Mouse (Mus musculus): Measurements from ENCODE around the gene Tgfbr1. TPM values are rescaled to one million over a fixed set of nuclear protein-coding genes. Genes with fewer than 3 reads are reported as not detected.

The Tgfbr1 gene
- total and polyA plus RNA-seq, 3 experiments, result 4.3 to 4.5 TPM; not detected in 1

DNA sequence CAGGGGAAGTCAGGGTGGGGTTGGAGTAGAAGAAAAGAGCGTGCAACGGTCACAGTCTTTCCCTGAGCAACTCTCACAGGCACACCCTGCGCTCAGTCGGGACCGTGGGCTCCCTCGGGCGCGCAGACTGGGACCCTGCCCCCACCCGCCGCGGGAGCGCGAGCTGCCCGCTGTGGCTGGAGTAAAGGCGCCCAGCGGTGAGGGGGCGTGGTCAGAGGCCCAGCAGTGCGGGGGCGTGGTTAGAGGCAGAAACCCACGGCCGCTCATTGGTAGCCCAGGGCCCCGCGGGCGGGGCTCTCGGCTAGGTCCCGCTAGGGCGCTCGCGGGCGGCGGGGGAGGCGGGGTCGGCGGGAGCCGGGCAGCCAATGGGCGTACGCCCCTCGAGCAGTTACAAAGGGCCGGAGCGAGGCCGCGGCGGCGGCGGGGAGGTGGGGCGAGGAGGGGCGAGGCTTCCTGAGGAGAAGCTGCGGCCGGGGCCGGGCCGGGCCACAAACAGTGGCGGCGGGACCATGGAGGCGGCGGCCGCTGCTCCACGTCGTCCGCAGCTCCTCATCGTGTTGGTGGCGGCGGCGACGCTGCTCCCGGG lies at the start of gene Tgfbr1 (continued):
- TF ChIP-seq EP300 (IDR thresholded peaks at IDR 0.05; ENCODE audit: low read depth in 1 of 2, low read length in 2 of 2) (no peak), RCOR1 (IDR thresholded peaks at IDR 0.05; ENCODE audit: low read depth, low read length) (no peak), CTCF (IDR thresholded peaks at IDR 0.05 in 2 of 3, conservative IDR thresholded peaks at IDR 0.05 in 1 of 3; ENCODE audit: control insufficient read depth in 1 of 3, insufficient read depth in 1 of 3, low read depth in 2 of 3, low read length in 3 of 3, poor library complexity in 1 of 3, severe bottlenecking in 1 of 3) (no peak)

DNA sequence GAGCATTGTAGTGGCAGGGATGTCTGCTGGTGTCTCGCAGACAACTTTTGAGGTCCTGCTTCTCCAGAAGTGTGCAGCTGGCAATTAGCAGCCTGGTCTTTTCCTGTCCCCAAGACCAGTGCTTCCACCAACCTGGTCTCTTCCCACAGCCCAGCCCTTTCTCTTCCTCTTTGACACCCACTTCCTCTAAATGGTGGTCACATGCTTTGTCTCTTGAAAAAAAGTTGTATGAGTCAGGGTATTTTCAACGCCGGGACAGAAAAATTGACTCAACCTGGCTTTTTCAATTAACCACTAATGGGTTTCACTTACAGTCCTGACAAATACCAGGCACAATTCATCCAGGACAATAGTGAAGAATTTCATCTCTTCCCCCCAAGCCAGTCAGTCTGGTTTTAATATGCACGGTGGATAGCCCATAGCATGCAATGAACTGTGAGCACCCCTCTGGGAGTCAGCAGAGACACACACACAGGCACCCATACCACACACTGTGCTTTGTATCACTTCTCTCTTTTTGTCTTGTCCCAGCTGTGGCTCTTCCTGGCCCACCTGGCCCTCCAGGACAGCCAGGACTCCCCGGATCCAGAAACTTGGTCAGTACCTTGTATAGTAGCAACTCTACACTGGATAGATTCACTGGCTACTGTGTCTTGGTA lies 49.6 kb upstream of the Tgfbr1 start:
- H3K4me1 ChIP-seq (ENCODE audit: control insufficient read depth in 1 of 2, insufficient read depth in 2 of 2, low read length in 2 of 2), result peaks cover 9 to 36% of the 10 kb centered on the region in 2 experiments
- DNase-seq (ENCODE audit: low read depth, low spot score), result peak; percentile 87
- no peaks in the 10 kb centered on the region for H3K9me3 ChIP-seq (replicated peaks; ENCODE audit: insufficient read depth, low read length)
- H3K36me3 ChIP-seq (ENCODE audit: control insufficient read depth in 1 of 2, insufficient read depth in 2 of 2, low read length in 2 of 2), result peaks cover 0 to 19% of the 10 kb centered on the region in 2 experiments; a peak in 2 of 4 replicates
- no peaks in the 10 kb centered on the region for H3K79me2 ChIP-seq (ENCODE audit: control insufficient read depth, insufficient read depth, low read length, poor library complexity)
- H3K27me3 ChIP-seq (ENCODE audit: control insufficient read depth in 1 of 2, insufficient read depth in 2 of 2, low read length in 2 of 2), result no peaks in the 10 kb centered on the region
- peak overlapping the region; percentile 52 for H3K9ac ChIP-seq (ENCODE audit: control insufficient read depth, low read depth, low read length, poor library complexity, severe bottlenecking)
- H3K4me3 ChIP-seq (ENCODE audit: control insufficient read depth in 1 of 2, insufficient read depth in 1 of 2, low read depth in 2 of 2, low read length in 2 of 2), result peak overlapping the region; percentile 8 to 44; a peak in 3 of 4 replicates
- peak overlapping the region; percentile 83 for H3K27ac ChIP-seq (ENCODE audit: control insufficient read depth, low read depth, low read length)
- TF ChIP-seq TBP (IDR thresholded peaks at IDR 0.05; ENCODE audit: low read depth, low read length), result 0 out of 2 replicates have a peak, but pooled peaks have one; percentile 32
- peak; percentile 23; the same call in 1 of the 2 replicates for TF ChIP-seq BHLHE40 (IDR thresholded peaks at IDR 0.05; ENCODE audit: borderline replicate concordance, low read depth, low read length)
- TF ChIP-seq ZNF384 (IDR thresholded peaks at IDR 0.05; ENCODE audit: low read depth, low read length), result peak; percentile 93
- TF ChIP-seq ZKSCAN1 (IDR thresholded peaks at IDR 0.05; ENCODE audit: low read depth, low read length), result no peak
- no peak for TF ChIP-seq GATA1 (IDR thresholded peaks at IDR 0.05; ENCODE audit: low read depth, low read length)
- no peak for TF ChIP-seq UBTF (IDR thresholded peaks at IDR 0.05; ENCODE audit: borderline replicate concordance, insufficient read depth, low read depth, low read length)
- TF ChIP-seq E2F4 (IDR thresholded peaks at IDR 0.05; ENCODE audit: borderline replicate concordance, low read depth, low read length), result no peak
- TF ChIP-seq KAT2A (conservative IDR thresholded peaks at IDR 0.05; ENCODE audit: low read depth, low read length), result no peak
- peak; percentile 74 for TF ChIP-seq ETS1 (IDR thresholded peaks at IDR 0.05; ENCODE audit: low read depth, low read length)
- peak; percentile 79 for TF ChIP-seq SIN3A (IDR thresholded peaks at IDR 0.05; ENCODE audit: low read length)
- peak; percentile 72 to 80 for TF ChIP-seq EP300 (IDR thresholded peaks at IDR 0.05; ENCODE audit: low read depth in 1 of 2, low read length in 2 of 2)
- TF ChIP-seq MYC (IDR thresholded peaks at IDR 0.05; ENCODE audit: low read depth, low read length), result peak; percentile 86
- TF ChIP-seq ZC3H11A (IDR thresholded peaks at IDR 0.05; ENCODE audit: low read depth, low read length), result no peak
- TF ChIP-seq CHD2 (IDR thresholded peaks at IDR 0.05; ENCODE audit: low read length), result no peak
- no peak; the same call in 1 of the 2 replicates for TF ChIP-seq JUND (IDR thresholded peaks at IDR 0.05; ENCODE audit: low read depth, low read length)
- TF ChIP-seq TAL1 (IDR thresholded peaks at IDR 0.05; ENCODE audit: low read length), result no peak
- TF ChIP-seq POLR2AphosphoS2 (IDR thresholded peaks at IDR 0.05; ENCODE audit: low read length), result no peak
- TF ChIP-seq MAFK (IDR thresholded peaks at IDR 0.05; ENCODE audit: borderline replicate concordance, low read depth, low read length), result no peak
- peak in 1 of 2 experiments; percentile 24; a peak in 1 of 4 replicates for TF ChIP-seq POLR2A (IDR thresholded peaks at IDR 0.05; ENCODE audit: control insufficient read depth in 1 of 2, insufficient read depth in 1 of 2, low read depth in 1 of 2, low read length in 2 of 2, poor library complexity in 1 of 2)
- TF ChIP-seq CTCF (IDR thresholded peaks at IDR 0.05 in 2 of 3, conservative IDR thresholded peaks at IDR 0.05 in 1 of 3; ENCODE audit: control insufficient read depth in 1 of 3, insufficient read depth in 1 of 3, low read depth in 2 of 3, low read length in 3 of 3, poor library complexity in 1 of 3, severe bottlenecking in 1 of 3), result no peak
- 0 out of 2 replicates have a peak, but pooled peaks have one; percentile 63 for TF ChIP-seq MAZ (IDR thresholded peaks at IDR 0.05; ENCODE audit: low read depth, low read length)
- no peak for TF ChIP-seq CHD1 (IDR thresholded peaks at IDR 0.05; ENCODE audit: low read depth, low read length)
- peak; percentile 81 for TF ChIP-seq MAX (IDR thresholded peaks at IDR 0.05; ENCODE audit: low read length)
- peak; percentile 65 for TF ChIP-seq HCFC1 (IDR thresholded peaks at IDR 0.05; ENCODE audit: low read depth, low read length)
- no peak; the same call in 1 of the 2 replicates for TF ChIP-seq RAD21 (IDR thresholded peaks at IDR 0.05; ENCODE audit: low read depth, low read length)
- TF ChIP-seq NRF1 (IDR thresholded peaks at IDR 0.05; ENCODE audit: insufficient read depth, low read depth, low read length, poor library complexity, severe bottlenecking), result no peak
- peak; percentile 11; the same call in 1 of the 2 replicates for TF ChIP-seq SMC3 (IDR thresholded peaks at IDR 0.05; ENCODE audit: low read depth, low read length)
- TF ChIP-seq TCF12 (IDR thresholded peaks at IDR 0.05; ENCODE audit: low read depth, low read length), result peak; percentile 59; the same call in 1 of the 2 replicates
- TF ChIP-seq NELFE (IDR thresholded peaks at IDR 0.05; ENCODE audit: low read depth, low read length), result peak; percentile 51
- peak; percentile 54; the same call in 1 of the 2 replicates for TF ChIP-seq MXI1 (IDR thresholded peaks at IDR 0.05; ENCODE audit: low read depth, low read length)
- no peak for TF ChIP-seq GABPA (IDR thresholded peaks at IDR 0.05; ENCODE audit: low read depth, low read length)

Measured in MEL (cell line).